Mouse (Mus musculus) ES-Bruce4 (cell line): Measurements from ENCODE around the gene Rptor. TPM values are rescaled to one million over a fixed set of nuclear protein-coding genes. Genes with fewer than 3 reads are reported as not detected.

ENCODE experiments used
- H3K27ac ChIP-seq: 2 replicates; pipeline ENCODE4 v1.5.1; 2012; ENCODE audit warnings: low read length, inconsistent platforms; ENCODE audit not compliant: insufficient read depth
- H3K27me3 ChIP-seq: 2 replicates; pipeline ENCODE4 v1.6.1; 2012; ENCODE audit warnings: mild to moderate bottlenecking, low read length, inconsistent platforms; ENCODE audit not compliant: control insufficient read depth, poor library complexity, insufficient read depth, severe bottlenecking
- H3K36me3 ChIP-seq: 2 replicates; pipeline ENCODE4 v1.6.1; 2012; ENCODE audit warnings: inconsistent platforms, mild to moderate bottlenecking, low read length, moderate library complexity; ENCODE audit not compliant: control insufficient read depth, poor library complexity, insufficient read depth, severe bottlenecking
- H3K4me1 ChIP-seq: one replicate; pipeline ENCODE4 v1.8.1; 2011; ENCODE audit warnings: low read length; ENCODE audit not compliant: control insufficient read depth, insufficient read depth
- H3K4me3 ChIP-seq: 2 replicates; pipeline ENCODE4 v1.5.1; 2011; ENCODE audit warnings: low read depth, mild to moderate bottlenecking, low read length
- H3K9ac ChIP-seq: 2 replicates; pipeline ENCODE4 v1.6.1; 2012; ENCODE audit warnings: low read depth, mild to moderate bottlenecking, inconsistent platforms; ENCODE audit not compliant: poor library complexity, severe bottlenecking
- H3K9me3 ChIP-seq: replicated peaks from 2 replicates; pipeline ENCODE4 v1.6.1; 2012; ENCODE audit warnings: mild to moderate bottlenecking, low read length, inconsistent platforms; ENCODE audit not compliant: control insufficient read depth, poor library complexity, insufficient read depth, severe bottlenecking
- CTCF ChIP-seq: IDR thresholded peaks from one replicate; pipeline ENCODE4 v1.8.1; 2011; ENCODE audit warnings: low read depth, low read length
- EP300 ChIP-seq: IDR thresholded peaks from 2 replicates; pipeline ENCODE4 v1.6.1; 2011; ENCODE audit warnings: low read depth, low read length; ENCODE audit not compliant: insufficient read depth
- POLR2A ChIP-seq: IDR thresholded peaks from one replicate; pipeline ENCODE4 v1.8.1; 2011; ENCODE audit warnings: low read length; ENCODE audit not compliant: insufficient read depth
- polyA plus RNA-seq: library from polyadenylated mRNA; stranded (reverse); fragments of >200 nt; gene quantifications from 2 replicates; pipeline ENCODE4 v1.2.4, GENCODE M21; 2011; ENCODE audit warnings: low read depth; ENCODE audit not compliant: missing spikeins, insufficient read depth, insufficient read length

Rptor gene
- polyA plus RNA-seq, 1 experiment, result 41.5 TPM

DNA sequence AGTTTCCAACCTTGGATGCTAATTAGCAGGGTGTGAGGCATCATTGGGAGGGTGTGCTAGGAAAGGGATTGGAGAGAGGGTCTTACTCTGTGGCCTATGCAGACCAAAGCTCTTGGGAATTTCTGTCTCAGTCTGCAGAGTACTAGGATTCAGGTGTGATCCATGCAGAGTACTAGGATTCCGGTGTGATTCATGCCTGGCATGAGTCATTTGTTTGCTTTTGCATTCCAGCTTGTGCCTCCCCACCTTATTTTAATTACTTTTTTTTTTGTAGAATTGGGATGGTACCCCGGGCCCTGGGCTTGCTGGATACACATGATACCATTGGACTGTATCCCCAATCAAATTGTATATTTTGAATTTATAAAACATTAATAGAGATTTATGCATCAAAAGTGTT lies 93.7 kb downstream of the Rptor start:
- Histone ChIP-seq H3K9me3 (no peaks in the 10 kb centered on the region), H3K27ac (peak overlapping the region; percentile 6; the same call in 1 of the 2 replicates)

GRCm38 (mm10) chr11:119705381-119706066 lies 102.8 kb downstream of the Rptor start:
- TF ChIP-seq POLR2A, result no peak
- TF ChIP-seq EP300, result no peak
- no peak for TF ChIP-seq CTCF
- Histone ChIP-seq H3K9ac (no peak overlapping the region), H3K36me3 (no peaks in the 10 kb centered on the region), H3K27ac (no peak overlapping the region), H3K4me3 (no peak overlapping the region), H3K27me3 (no peaks in the 10 kb centered on the region), H3K4me1 (no peaks in the 10 kb centered on the region), H3K9me3 (no peaks in the 10 kb centered on the region)

More for the DNA sequence above, 93.7 kb downstream of the Rptor start:
- no peak overlapping the region for H3K9ac ChIP-seq
- H3K4me1 ChIP-seq, result peaks cover 5% of the 10 kb centered on the region
- no peak overlapping the region for H3K4me3 ChIP-seq
- no peak for TF ChIP-seq EP300
- no peak for TF ChIP-seq POLR2A
- no peak for TF ChIP-seq CTCF
- H3K36me3 ChIP-seq, result no peaks in the 10 kb centered on the region
- no peaks in the 10 kb centered on the region for H3K27me3 ChIP-seq

- Histone ChIP-seq H3K4me3 (no peak overlapping the region), H3K27me3 (no peaks in the 10 kb centered on the region), H3K36me3 (no peaks in the 10 kb centered on the region), H3K9ac (no peak overlapping the region), H3K9me3 (no peaks in the 10 kb centered on the region), H3K27ac (no peak overlapping the region), H3K4me1 (no peaks in the 10 kb centered on the region)
- TF ChIP-seq CTCF, result no peak
- TF ChIP-seq POLR2A, result no peak
- no peak for TF ChIP-seq EP300
Measured at GRCm38 (mm10) chr11:119707259-119707658, 104.6 kb downstream of the Rptor start.

GRCm38 (mm10) chr11:119709239-119709638 lies 106.5 kb downstream of the Rptor start:
- Histone ChIP-seq H3K36me3 (no peaks in the 10 kb centered on the region), H3K27me3 (no peaks in the 10 kb centered on the region), H3K4me1 (no peaks in the 10 kb centered on the region), H3K4me3 (no peak overlapping the region), H3K9me3 (no peaks in the 10 kb centered on the region), H3K27ac (no peak overlapping the region), H3K9ac (no peak overlapping the region)
- TF ChIP-seq POLR2A, result no peak
- no peak for TF ChIP-seq CTCF
- TF ChIP-seq EP300, result no peak

DNA sequence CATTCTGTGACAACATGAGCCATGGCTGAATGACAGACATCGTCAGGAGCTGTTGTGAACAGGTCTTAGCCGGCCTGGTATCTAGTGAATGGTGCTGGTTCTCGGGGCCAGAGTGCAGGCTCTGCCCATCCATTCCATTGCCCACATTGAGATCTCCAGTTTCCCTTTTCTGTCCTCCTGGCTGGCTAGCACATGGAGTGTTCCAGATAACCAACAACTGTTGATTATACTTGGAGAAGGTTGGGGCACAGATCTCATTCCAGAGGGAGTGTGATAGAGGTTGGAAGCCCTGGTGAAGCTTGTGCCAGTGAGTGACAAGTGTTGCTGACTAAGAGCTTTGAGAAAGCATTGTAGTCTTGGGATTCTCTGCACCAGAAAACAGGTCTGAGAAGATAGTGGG lies 107.6 kb downstream of the Rptor start:
- no peak overlapping the region for H3K4me3 ChIP-seq
- H3K9me3 ChIP-seq, result no peaks in the 10 kb centered on the region
- no peak overlapping the region for H3K27ac ChIP-seq
- TF ChIP-seq CTCF (no peak), EP300 (no peak), POLR2A (no peak)
- H3K27me3 ChIP-seq, result no peaks in the 10 kb centered on the region
- no peaks in the 10 kb centered on the region for H3K4me1 ChIP-seq
- no peak overlapping the region for H3K9ac ChIP-seq
- no peaks in the 10 kb centered on the region for H3K36me3 ChIP-seq

- H3K9ac ChIP-seq, result no peak overlapping the region
- H3K27ac ChIP-seq, result no peak overlapping the region
- no peak for TF ChIP-seq EP300
- no peak for TF ChIP-seq POLR2A
- no peak for TF ChIP-seq CTCF
- H3K27me3 ChIP-seq, result no peaks in the 10 kb centered on the region
- H3K9me3 ChIP-seq, result no peaks in the 10 kb centered on the region
- no peaks in the 10 kb centered on the region for H3K36me3 ChIP-seq
- H3K4me1 ChIP-seq, result no peaks in the 10 kb centered on the region
- no peak overlapping the region for H3K4me3 ChIP-seq
Measured at GRCm38 (mm10) chr11:119710822-119711221, 108.1 kb downstream of the Rptor start.
